Mouse (Mus musculus) brain, embryonic 14.5 days (tissue): ENCODE data around the gene Ephb2. TPM values are rescaled to one million over a fixed set of nuclear protein-coding genes. Genes with fewer than 3 reads are reported as not detected.

Experiments used
- DNase-seq: peaks from one replicate; pipeline ENCODE4 v3.0.0-alpha.2; 2011; ENCODE audit warnings: low read depth
- CTCF ChIP-seq: fragments of 200-500 bp; IDR thresholded peaks from 2 replicates; pipeline ENCODE4 v1.5.1; 2012; ENCODE audit warnings: inconsistent platforms, mild to moderate bottlenecking, moderate library complexity, borderline replicate concordance; ENCODE audit not compliant: insufficient read depth, insufficient read length; ENCODE audit errors: extremely low read depth
- POLR2A ChIP-seq: fragments of 200-500 bp; IDR thresholded peaks from 2 replicates; pipeline ENCODE4 v1.6.1; 2012; ENCODE audit warnings: mild to moderate bottlenecking, inconsistent platforms, borderline replicate concordance; ENCODE audit not compliant: poor library complexity, insufficient read depth, insufficient read length, severe bottlenecking; ENCODE audit errors: extremely low read depth
- polyA plus RNA-seq: library from polyadenylated mRNA; depleted of rRNA; stranded (reverse); fragments of >200 nt; gene quantifications from 2 replicates; pipeline ENCODE4 v1.2.3, GENCODE M21; 2012

The Ephb2 gene
- polyA plus RNA-seq, 1 experiment = 141 TPM

DNA sequence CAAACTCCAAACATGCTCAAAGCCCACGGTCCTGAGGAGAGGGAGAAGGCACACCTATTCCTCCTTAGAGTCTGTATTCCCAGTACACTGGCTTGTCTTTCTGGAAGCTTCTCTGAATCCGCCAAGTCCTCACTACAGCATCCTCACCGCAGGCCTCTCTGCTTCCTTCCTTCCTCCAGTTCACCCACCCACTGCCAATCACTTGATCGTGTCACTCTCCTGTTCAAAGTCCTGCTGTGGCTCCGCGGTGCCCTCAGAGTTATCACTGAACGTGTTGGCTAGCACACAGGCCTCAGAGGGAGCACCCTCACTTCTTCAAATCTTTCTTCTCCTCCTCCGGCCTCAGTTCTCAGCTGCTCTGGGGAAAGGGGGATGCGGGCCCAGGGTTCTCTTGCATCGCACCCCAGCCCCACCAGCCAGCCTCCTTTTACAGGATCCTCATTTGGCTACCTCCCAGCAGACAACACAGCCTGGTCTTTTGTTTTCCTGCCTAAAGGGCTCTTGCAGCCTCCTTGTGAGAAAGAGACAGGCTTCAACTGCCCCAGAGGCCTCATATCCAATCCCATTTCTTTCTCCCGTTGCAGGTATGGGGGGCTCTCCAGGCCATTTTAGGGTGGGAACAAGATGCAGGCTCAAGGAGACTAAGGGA, 102.4 kb downstream of the Ephb2 start:
- DNase-seq = peak; percentile 87

DNA sequence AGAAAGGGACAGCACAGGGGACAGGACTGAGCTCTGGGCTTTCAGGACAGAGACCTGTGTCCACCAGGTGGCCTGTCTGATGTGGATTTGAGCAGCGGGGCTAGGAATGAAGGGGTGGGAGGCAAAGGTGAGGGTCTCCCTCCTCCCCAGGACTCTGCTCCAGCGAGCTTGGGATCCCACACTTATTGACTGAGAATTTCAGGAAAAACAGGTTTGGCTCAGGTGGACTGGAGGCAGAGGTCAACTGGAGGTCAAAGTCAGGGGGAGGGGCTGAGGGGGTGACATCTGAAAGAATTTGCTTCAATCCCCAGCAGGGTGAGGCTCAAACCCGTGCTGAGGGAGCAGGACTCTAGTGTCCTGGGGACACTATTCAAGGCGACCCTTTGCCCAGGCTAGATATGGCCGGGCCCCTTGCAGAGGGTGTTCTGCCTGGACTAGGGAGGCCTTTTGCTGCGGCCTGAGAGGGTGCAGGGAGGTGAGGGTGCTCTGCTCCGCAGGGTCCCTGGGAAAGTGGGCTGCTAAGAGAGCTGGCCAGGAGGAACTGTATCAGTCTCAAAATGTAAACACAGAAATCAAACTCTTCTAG, 103.2 kb downstream of the Ephb2 start:
- DNase-seq = no peak
- TF ChIP-seq POLR2A (no peak), CTCF (no peak)

More for the DNA sequence above, 102.4 kb downstream of the Ephb2 start:
- no peak for TF ChIP-seq CTCF
- no peak for TF ChIP-seq POLR2A

DNA sequence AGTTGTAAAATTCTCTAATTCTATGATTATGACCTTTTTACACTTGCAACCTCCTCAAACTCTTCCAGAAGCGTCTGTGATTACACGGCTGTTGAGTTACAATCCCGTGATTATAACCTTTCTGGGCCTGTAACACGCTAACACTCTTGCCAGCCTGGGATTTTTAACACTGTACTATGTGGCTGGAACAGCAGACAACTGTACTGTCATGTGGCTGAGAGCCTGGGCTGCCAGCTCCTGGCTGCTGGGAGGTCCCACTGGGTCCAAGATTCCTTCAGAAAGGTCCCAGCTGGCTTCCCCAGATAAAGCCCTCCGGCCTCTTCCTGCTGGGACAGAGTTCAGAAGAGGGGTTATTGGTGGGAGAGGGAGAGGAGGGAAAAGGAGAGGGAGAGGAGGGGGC, 104.0 kb downstream of the Ephb2 start:
- DNase-seq = peak; percentile 54
- TF ChIP-seq CTCF = no peak
- no peak for TF ChIP-seq POLR2A

DNA sequence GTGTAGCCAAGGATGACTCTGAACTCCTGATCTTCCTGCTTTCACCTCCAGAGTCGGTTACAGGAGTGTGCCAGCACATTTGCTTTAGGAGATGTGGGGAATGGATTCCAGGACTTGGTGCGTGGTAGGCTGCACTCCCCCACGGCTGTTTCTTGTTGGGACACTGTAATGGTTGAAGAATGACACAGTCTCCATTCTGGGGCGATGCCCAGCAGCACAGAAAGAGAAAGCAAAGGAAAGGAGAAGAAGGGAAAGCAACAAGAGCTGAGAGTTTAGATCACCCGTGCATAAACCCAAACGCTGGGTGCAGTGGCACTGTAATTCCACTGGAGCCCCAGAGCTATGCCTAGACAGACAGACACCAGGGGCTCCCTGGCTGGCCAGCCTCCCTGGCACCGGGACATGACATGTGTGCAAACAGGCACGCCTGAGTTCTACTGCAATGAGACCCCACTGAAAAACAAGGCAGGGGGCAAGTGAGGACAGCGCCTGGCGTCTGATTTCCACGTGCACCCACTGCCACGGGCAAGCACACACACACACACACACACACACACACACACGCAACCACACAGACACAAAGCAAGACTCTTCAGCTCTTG, 104.7 kb downstream of the Ephb2 start:
- peak; percentile 39 for DNase-seq
- TF ChIP-seq CTCF (no peak), POLR2A (no peak)

DNA sequence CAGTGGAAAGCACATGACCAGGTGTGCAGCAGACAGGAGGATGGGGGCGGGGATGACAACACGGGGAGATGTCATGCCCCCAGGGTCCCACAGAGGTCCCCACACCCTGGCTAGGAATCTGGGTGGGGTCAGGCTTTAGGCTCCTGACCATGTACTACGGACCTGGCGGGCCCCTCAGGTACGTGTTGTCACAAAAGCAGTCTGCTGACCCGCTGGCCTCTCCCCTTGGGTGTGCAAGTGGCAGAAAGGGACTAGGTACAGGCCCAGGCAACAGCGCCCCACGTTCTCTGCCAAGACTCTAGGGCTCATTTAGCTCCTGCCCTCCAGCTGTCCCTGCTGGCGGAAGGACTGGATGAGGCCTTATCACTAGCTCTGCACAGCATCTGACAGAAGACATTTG, 105.3 kb downstream of the Ephb2 start:
- no peak for TF ChIP-seq CTCF
- TF ChIP-seq POLR2A = no peak

DNA sequence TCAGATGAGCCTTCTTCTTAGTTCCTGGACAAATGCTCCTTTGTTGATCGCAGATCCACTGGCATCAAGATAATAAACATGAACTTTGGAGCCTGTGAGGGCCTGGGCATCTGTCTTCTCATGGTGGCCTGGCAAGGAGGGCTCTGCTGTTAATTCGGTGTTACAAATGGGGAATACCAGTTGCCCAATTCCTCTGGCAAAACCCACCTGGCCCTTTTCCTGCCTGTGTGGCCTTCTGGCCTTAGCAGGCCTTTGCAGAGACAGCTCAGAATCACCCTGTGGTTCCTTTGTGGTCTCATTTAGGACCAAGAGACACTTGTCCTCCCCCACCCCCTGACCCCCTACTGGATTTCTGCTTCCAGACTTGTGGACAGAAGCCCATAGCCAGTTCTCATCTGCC, 106.2 kb downstream of the Ephb2 start:
- DNase-seq = no peak

More for the DNA sequence above, 105.3 kb downstream of the Ephb2 start:
- peak; percentile 31 for DNase-seq

DNA sequence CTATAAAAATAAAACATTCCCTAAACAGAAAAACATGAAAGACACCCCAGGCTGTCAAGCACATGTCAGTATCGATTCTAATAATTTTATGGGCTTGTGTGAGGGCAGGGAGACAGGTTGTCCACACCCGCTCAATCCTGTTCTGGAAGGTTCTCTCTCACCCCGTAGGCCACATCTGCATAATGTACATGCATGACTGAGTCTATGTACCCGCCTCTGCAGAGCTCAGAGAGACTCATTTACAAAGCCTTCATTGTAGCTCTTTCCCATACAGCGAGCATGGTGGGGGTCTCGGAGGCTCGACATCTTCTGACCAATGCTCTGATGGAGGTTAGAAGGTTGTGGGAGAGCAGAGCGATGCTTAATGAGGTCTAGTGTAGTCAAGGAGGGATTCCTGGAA, 108.8 kb downstream of the Ephb2 start:
- peak; percentile 66 for DNase-seq
- TF ChIP-seq POLR2A (no peak), CTCF (no peak)

More for the DNA sequence above, 106.2 kb downstream of the Ephb2 start:
- no peak for TF ChIP-seq POLR2A
- no peak for TF ChIP-seq CTCF

DNA sequence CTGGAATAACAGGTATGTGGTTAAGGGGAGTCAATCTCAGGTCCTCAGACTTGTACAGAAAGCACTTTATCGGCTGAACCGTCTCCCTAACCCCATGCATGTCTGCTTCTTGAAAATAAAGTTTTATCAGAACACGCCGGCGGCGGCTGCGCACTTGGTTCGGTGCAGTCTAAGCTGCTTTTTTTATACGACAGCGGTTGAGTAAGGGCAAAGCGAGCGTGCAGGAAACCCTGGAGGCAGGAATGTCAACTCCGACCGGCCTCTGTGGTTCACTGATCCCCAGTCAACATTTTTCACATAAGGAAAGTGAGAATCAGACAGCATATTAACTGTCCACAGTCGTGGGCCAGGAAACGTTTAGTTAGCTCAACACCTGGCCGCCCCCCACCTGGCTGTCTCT, 111.1 kb downstream of the Ephb2 start:
- no peak for DNase-seq
- TF ChIP-seq POLR2A = no peak
- TF ChIP-seq CTCF = 0 out of 2 replicates have a peak, but pooled peaks have one; percentile 4

DNA sequence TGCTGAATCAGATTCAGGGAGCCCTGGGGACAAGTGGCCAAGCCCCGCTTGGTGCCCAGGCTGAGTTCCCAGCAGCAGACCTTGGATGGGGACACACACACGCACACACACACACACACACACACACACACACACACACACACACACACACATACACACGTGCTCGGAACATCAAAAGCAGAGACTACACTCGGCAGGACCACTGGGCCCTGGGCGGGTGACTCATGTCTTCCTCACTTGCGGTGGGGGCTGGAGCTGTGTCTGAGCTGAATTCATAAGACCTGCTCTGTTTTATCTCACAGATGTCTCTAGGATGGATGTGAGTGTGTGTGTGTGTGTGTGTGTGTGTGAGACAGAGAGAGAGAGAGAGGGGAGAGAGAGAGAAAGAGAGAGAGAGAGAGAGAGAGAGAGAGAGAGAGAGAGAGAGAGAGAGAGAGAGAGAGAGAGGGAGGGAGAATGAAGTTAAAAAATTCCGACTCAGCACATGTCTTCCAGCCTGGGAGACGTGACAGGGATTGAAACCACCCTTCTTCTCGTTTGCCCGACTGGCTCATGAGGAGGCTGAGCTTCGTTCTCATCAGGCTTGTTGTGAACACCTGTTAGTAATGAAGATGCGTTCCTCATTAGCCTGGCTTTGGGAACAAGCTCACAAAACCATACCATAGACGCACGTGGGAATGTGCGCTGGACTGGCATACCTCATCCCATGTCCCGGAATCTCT, 113.3 kb downstream of the Ephb2 start:
- DNase-seq = peak; percentile 48
- TF ChIP-seq CTCF = no peak
- no peak for TF ChIP-seq POLR2A

DNA sequence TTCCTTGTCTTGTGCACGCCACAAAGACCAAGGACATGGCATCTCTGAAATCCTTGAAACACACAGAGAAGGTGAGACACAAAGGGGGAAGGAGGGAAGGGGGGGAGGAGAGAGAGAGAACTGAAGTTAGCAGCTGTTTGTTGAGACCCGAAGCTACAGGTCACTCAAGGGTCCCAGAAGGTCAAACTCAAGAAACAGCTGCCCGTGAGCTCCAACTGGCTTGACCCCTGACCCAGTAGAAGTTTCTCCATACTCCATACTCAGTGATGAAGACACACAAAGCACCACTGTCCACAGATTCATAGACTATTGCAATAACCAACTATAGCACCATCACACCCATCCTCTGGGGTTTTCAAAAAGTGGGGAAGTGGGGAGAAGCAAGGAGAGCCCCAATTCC, 113.9 kb downstream of the Ephb2 start:
- TF ChIP-seq CTCF (no peak), POLR2A (no peak)
- DNase-seq = no peak

DNA sequence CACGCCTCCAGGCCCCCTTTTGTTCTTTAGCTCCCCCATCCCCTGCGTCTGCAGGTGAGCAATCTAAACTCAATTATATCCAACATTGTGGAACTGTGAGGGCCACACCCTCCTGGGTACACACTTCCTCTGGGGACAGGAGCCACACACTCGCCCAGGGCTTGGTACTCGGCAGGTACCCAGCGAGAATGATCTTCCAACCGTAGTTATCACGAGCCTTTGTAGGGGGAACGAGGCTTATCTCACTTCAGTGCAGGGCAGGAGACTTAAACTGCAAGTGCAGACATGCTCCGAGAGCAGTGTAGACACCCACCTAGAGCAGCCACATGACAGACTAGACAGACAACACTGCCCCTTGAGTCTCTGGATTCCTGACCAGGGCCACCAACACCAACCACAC, 115.8 kb downstream of the Ephb2 start:
- no peak for TF ChIP-seq CTCF
- TF ChIP-seq POLR2A = no peak
- no peak for DNase-seq

DNA sequence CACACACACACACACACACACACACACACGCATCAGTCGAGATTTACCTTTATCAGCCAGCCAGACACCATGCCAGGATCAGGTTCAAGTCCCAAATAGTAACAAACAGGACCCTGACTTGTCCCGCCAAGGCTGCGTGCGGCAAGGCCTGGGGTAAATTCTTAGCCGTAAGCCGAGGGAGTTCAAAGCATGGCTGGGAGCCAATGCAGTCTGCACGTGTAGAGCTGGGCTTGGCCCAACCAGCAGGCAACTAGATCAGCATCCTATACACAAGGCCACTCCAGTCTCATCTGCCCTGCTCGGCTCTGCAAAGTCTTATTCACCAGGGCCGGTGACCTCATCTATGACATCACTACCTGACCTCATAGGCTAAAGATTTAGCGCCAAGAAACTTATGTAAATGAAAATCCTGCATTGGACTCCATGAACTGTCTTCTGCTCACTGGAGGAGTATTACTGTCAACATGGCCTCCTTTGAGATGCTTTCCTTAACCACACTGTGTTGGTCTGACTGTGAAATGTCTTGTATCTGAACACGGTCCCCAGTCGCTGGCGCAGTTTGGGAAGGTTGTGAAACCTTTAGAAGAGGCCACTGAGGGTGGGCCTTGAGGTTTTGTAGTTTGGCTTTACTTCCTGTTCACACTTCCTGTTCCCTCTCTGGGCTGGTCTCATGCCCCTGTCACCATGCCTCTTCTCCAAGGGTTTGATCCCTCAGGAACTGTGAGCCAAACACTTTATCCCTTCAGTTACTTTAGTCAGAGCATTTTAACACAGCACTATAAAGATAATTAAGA, 117.4 kb downstream of the Ephb2 start:
- peak; percentile 68 for DNase-seq
- no peak for TF ChIP-seq POLR2A
- TF ChIP-seq CTCF = no peak
